Mouse (Mus musculus) thymus, adult 2 months (tissue): ENCODE measurements around the gene Gatad2b. TPM values are rescaled to one million over a fixed set of nuclear protein-coding genes. Genes with fewer than 3 reads are reported as not detected.

Source experiments
- DNase-seq: peaks from one replicate; pipeline ENCODE4 v3.0.0; 2021
- H3K27ac ChIP-seq: fragments of 200-500 bp; 2 replicates; pipeline ENCODE4 v1.5.1; 2012; ENCODE audit warnings: low read length, control low read depth; ENCODE audit not compliant: control insufficient read depth, insufficient read depth
- H3K27me3 ChIP-seq: fragments of 200-500 bp; 2 replicates; pipeline ENCODE4 v1.6.1; 2012; ENCODE audit warnings: mild to moderate bottlenecking, low read length, moderate library complexity, mixed read lengths; ENCODE audit not compliant: control insufficient read depth, insufficient read depth
- H3K36me3 ChIP-seq: fragments of 200-500 bp; 2 replicates; pipeline ENCODE4 v1.6.1; 2012; ENCODE audit warnings: mild to moderate bottlenecking, low read length, moderate library complexity; ENCODE audit not compliant: control insufficient read depth, insufficient read depth
- H3K4me1 ChIP-seq: fragments of 200-500 bp; replicated peaks from 2 replicates; pipeline ENCODE4 v1.6.1; 2012; ENCODE audit warnings: low read length; ENCODE audit not compliant: control insufficient read depth, insufficient read depth
- H3K4me3 ChIP-seq: fragments of 200-500 bp; 2 replicates; pipeline ENCODE4 v1.5.1; 2012; ENCODE audit warnings: mild to moderate bottlenecking, low read length, control low read depth, moderate library complexity; ENCODE audit not compliant: control insufficient read depth, insufficient read depth
- CTCF ChIP-seq: fragments of 200-500 bp; IDR thresholded peaks from 2 replicates; pipeline ENCODE4 v1.5.1; 2012; ENCODE audit warnings: mild to moderate bottlenecking, control low read depth, low read length, moderate library complexity, borderline replicate concordance; ENCODE audit not compliant: control insufficient read depth, poor library complexity, insufficient read depth; ENCODE audit errors: extremely low read depth
- POLR2A ChIP-seq: fragments of 200-500 bp; IDR thresholded peaks from 2 replicates; pipeline ENCODE4 v1.6.1; 2012; ENCODE audit warnings: mild to moderate bottlenecking, low read length, control low read depth, moderate library complexity; ENCODE audit not compliant: control insufficient read depth, poor library complexity, insufficient read depth; ENCODE audit errors: extremely low read depth
- WGBS: fragments of 180-500 bp; shearing (Covaris S2); methylation state at CpG from one replicate; pipeline ENCODE4 v1.1.7; 2018; 5-methylcytosine and 5-hydroxymethylcytosine counted together
- polyA plus RNA-seq: library from polyadenylated mRNA; depleted of rRNA; stranded (reverse); fragments of >200 nt; gene quantifications from 2 replicates; pipeline ENCODE4 v1.2.3, GENCODE M21; 2012

Gatad2b gene
- polyA plus RNA-seq, 1 experiment, result 69.8 TPM

DNA sequence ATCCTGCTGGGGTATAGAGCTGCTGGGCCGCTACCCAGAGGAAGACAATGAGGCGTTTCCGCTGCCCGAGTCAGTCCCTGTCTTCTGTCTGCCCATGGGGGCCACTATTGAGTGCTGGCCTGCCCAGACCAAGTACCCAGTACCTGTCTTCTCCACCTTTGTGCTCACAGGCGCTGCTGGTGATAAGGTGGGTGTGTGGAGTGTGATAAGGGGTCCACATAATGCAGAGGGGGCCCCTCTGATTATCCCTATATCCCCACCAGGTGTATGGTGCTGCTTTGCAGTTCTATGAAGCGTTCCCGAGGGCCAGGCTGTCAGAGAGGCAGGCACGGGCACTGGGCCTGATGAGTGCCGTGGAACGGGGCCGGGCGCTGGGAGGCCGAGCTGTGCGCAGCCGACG, 24.0 kb upstream of the Gatad2b start:
- H3K27ac ChIP-seq, result no peak overlapping the region
- TF ChIP-seq POLR2A, result no peak
- no peak for TF ChIP-seq CTCF
- WGBS, result 97% methylated on average over 16 of the region's 16 CpGs
- H3K4me1 ChIP-seq, result peaks cover 12% of the 10 kb centered on the region
- H3K4me3 ChIP-seq, result no peak overlapping the region
- H3K36me3 ChIP-seq, result peaks cover 39% of the 10 kb centered on the region
- DNase-seq, result no peak
- no peaks in the 10 kb centered on the region for H3K27me3 ChIP-seq

DNA sequence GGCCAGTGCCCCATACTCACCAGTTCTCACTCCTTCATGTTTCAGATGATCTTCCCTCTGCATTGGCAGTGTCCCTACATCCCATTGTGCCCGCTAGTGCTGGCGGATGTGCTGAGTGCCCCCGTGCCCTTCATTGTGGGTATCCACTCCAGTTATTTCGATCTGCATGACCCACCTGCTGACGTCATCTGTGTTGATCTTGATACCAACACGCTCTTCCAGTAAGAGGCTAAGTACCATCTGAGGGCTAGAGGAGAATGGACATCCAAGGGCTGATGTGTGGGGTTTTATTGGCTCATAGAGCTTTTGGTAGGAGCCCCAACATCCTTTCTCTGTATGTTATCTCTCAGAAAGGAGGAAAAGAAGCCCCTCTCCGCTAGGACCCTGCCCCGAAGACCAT, 22.2 kb upstream of the Gatad2b start:
- peaks cover 57% of the 10 kb centered on the region for H3K36me3 ChIP-seq
- no peak overlapping the region for H3K27ac ChIP-seq
- no peak for DNase-seq
- H3K4me1 ChIP-seq, result peaks cover 10% of the 10 kb centered on the region
- 98% methylated on average over 8 of the region's 8 CpGs for WGBS
- H3K27me3 ChIP-seq, result no peaks in the 10 kb centered on the region
- H3K4me3 ChIP-seq, result no peak overlapping the region
- TF ChIP-seq CTCF (no peak), POLR2A (no peak)

DNA sequence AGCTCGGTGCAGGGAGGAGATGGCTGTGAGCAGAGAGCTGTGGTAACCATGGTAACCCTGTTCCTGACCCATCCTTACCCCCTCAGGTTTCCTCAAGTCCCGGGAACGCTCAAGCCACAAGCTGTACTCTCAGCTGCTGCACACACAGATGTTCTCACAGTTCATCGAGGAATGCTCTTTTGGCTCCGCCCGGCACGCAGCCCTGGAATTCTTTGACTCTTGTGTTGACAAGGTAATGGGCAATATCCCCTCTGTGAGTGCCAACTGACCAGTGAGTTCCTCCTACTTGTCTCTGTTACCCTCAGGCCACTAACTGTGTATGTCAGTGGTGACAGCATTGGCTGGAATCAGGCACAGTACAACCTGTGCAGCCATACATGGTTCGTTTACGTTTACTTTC, 20.8 kb upstream of the Gatad2b start:
- no peak overlapping the region for H3K27ac ChIP-seq
- H3K36me3 ChIP-seq, result peaks cover 71% of the 10 kb centered on the region
- 94% methylated on average over 9 of the region's 9 CpGs for WGBS
- DNase-seq, result no peak
- no peaks in the 10 kb centered on the region for H3K27me3 ChIP-seq
- no peak overlapping the region for H3K4me3 ChIP-seq
- TF ChIP-seq CTCF (no peak), POLR2A (no peak)
- peaks cover 9% of the 10 kb centered on the region for H3K4me1 ChIP-seq

DNA sequence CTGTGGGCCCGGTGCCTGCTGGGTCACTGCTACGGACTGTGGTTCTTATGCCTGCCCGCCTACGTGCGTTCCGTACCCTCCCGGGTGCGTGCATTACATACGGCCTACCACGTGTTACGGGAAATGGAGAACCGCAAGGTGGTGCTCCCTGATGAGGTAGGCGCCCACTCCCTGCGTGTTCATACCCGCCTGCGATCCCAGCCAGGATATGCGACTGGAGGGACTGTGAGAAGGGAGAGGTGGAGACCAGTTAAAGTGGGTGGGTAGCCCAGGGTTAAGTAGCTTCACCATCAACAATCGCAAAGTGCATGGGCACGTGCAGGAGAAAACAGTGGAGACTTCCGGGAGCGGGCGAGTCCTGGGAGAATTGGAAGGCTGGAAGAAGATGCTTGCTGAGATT, 19.1 kb upstream of the Gatad2b start:
- H3K4me1 ChIP-seq, result no peaks in the 10 kb centered on the region
- WGBS, result 97% methylated on average over 22 of the region's 22 CpGs
- peaks cover 87% of the 10 kb centered on the region for H3K36me3 ChIP-seq
- no peak overlapping the region for H3K27ac ChIP-seq
- H3K27me3 ChIP-seq, result no peaks in the 10 kb centered on the region
- H3K4me3 ChIP-seq, result no peak overlapping the region
- no peak for DNase-seq
- TF ChIP-seq CTCF, result no peak
- TF ChIP-seq POLR2A, result no peak

DNA sequence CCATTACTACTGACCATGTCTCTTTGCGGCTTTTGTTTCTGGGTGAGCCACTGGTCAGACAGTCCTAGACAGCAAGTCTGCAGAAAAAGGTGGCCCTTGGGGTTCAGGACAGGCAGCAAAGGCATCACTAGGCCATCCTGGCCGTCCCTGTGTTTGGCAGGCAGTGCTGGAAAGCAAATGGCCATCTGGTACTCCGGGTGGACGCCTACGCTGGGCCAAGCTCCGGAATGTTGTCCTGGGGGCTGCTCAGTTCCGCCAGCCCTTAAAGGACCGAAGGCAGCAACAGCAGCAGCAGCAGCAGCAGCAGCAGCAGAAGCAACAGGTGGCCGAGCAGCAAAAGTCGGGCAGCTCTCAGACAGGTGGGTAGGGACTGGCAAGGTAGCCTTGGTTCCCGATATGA, 17.7 kb upstream of the Gatad2b start:
- Histone ChIP-seq H3K36me3 (peaks cover 99% of the 10 kb centered on the region), H3K27ac (no peak overlapping the region), H3K4me3 (no peak overlapping the region), H3K4me1 (no peaks in the 10 kb centered on the region), H3K27me3 (no peaks in the 10 kb centered on the region)
- 96% methylated on average over 11 of the region's 11 CpGs for WGBS
- no peak for DNase-seq
- TF ChIP-seq POLR2A (no peak), CTCF (no peak)

DNA sequence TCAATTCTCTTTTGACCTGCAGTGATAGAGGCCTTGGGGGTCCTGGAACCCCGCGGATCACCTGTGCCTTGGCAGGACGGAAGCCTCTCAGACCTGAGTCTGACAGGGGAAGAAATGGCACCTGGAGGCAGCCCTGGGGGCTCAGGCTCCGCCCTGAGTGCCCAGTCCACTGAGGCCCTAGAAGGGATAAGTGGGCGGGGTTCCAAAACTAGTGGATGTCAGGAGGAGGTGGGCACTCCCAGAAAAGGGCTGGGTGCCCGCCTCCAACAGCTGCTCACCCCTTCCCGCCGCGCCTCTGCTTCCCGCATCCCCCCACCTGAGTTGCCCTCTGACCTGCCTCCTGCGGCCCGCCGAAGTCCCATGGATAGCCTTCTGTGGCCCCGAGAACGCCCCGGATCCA, 16.1 kb upstream of the Gatad2b start:
- no peak overlapping the region for H3K4me3 ChIP-seq
- no peak for DNase-seq
- no peak overlapping the region for H3K27ac ChIP-seq
- peaks cover 90% of the 10 kb centered on the region for H3K36me3 ChIP-seq
- no peaks in the 10 kb centered on the region for H3K27me3 ChIP-seq
- H3K4me1 ChIP-seq, result no peaks in the 10 kb centered on the region
- TF ChIP-seq POLR2A (no peak), CTCF (no peak)
- WGBS, result 95% methylated on average over 16 of the region's 16 CpGs

DNA sequence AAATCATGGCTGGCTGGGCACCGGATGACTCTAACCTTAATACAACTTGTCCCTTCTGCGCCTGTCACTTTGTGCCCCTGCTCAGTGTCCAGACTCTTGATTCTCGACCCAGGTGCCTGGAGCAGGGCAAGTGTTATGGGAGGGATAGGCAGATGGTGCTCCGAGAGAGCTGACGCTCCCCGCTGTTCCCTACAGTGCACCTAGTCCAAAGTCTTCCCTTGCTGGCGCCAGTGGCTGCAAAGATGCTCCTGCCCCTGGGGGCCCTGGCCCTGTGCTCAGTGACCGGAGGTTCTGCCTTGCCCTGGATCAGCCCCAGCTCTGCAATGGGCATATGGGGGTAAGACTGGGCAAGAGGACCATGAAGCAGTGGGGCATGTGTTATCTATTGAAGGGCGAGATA, 15.2 kb upstream of the Gatad2b start:
- Histone ChIP-seq H3K36me3 (peaks cover 81% of the 10 kb centered on the region), H3K27ac (no peak overlapping the region), H3K4me1 (no peaks in the 10 kb centered on the region), H3K27me3 (no peaks in the 10 kb centered on the region), H3K4me3 (no peak overlapping the region)
- no peak for DNase-seq
- TF ChIP-seq POLR2A, result no peak
- TF ChIP-seq CTCF, result no peak
- WGBS, result 97% methylated on average over 9 of the region's 9 CpGs
